Mouse (Mus musculus): ENCODE measurements at regions not wholly inside any gene's neighbourhood (a gene's known extent, or its start where the extent isn't known, plus 50 kb on each side); places are given as distances from the start of the nearest gene placed in this dataset.

DNA sequence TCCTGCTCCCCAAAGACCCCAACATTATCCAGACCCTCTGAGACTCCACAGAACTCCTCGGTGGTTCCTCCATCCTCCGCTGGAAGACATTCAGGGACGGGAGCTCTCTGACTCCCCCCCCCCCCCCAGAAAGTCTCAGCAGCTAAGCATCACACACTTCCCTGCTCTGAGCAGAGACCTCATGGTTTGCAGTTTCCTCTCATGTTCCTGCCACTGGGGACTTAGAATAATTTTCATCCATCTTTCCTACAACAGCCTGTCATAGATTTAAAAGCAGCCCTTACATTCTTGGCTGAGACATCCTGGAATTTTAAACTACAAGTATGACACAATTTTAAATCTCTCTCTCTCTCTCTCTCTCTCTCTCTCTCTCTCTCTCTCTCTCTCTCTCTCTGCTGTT lies 69.2 kb downstream of the Gpr65 start:
- TF ChIP-seq CTCF (IDR thresholded peaks at IDR 0.05; ENCODE audit: borderline replicate concordance, extremely low read depth, insufficient read depth, insufficient read length) (no peak), POLR2A (IDR thresholded peaks at IDR 0.05; ENCODE audit: borderline replicate concordance, extremely low read depth, insufficient read depth, insufficient read length, poor library complexity, severe bottlenecking) (no peak)
- no peak for DNase-seq (ENCODE audit: low read depth)

DNA sequence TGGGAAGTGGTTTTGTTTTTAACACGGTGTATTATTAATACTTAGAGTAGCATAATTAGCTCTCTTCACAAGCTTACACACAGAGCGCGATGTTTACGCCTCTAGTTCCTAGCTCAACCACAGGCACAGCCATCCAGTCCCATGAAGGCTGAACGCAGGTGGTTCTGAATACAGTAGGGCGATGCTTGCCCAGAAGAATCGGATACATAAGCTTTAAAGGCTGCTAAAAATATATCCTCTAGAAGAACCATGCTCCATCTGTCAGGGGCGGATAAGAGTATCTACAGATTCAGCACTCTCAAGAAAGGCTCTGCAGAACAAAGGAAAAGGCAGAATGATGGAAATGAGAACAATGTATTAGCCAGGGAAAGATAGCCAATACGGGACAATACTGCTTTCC lies 71.1 kb downstream of the Gpr65 start:
- TF ChIP-seq CTCF (IDR thresholded peaks at IDR 0.05; ENCODE audit: borderline replicate concordance, extremely low read depth, insufficient read depth, insufficient read length) (no peak), POLR2A (IDR thresholded peaks at IDR 0.05; ENCODE audit: borderline replicate concordance, extremely low read depth, insufficient read depth, insufficient read length, poor library complexity, severe bottlenecking) (no peak)
- DNase-seq (ENCODE audit: low read depth) = peak; percentile 22

DNA sequence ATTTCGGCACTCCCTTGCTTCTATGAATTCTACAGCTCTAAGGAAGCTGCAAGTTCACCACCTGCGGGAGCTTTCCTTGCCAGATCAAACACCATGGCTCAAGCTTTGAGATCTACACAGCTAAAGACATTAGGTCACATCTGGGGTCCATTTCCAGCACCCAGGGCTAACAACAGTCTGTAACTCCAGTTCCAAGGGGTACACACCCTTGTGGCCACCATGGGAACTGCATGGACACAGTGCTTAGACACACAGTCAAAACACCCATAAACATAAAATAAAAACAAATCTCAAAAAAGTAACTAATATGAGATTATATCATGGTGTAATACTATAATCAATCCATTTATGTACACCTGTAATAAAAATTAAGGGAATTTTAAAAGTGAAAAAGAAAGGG lies 73.7 kb downstream of the Gpr65 start:
- TF ChIP-seq CTCF (IDR thresholded peaks at IDR 0.05; ENCODE audit: borderline replicate concordance, extremely low read depth, insufficient read depth, insufficient read length) (peak; percentile 53; the same call in 1 of the 2 replicates), POLR2A (IDR thresholded peaks at IDR 0.05; ENCODE audit: borderline replicate concordance, extremely low read depth, insufficient read depth, insufficient read length, poor library complexity, severe bottlenecking) (no peak)

DNA sequence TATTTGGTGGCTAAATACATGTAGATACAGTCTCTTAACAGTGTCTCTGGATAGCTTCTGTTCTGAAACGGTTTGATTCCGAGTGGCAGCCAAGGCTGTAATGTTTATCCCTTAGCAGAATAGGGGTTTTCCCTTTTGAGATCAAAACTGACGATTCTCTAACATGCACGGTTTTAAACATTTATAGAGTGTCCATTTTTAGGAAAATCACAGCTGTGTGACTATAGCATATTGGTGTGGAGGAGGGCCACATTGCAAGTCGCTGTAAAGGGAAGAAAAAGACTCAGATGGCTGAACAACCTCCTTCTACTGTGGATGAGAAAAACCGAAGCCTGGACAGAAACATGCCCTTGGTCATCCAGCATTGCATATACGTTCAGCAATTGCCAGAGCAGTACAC lies 75.2 kb downstream of the Gpr65 start:
- TF ChIP-seq POLR2A (IDR thresholded peaks at IDR 0.05; ENCODE audit: borderline replicate concordance, extremely low read depth, insufficient read depth, insufficient read length, poor library complexity, severe bottlenecking) = no peak
- no peak for TF ChIP-seq CTCF (IDR thresholded peaks at IDR 0.05; ENCODE audit: borderline replicate concordance, extremely low read depth, insufficient read depth, insufficient read length)
- DNase-seq (ENCODE audit: low read depth) = no peak

More for the DNA sequence above, 73.7 kb downstream of the Gpr65 start:
- DNase-seq (ENCODE audit: low read depth) = no peak

DNA sequence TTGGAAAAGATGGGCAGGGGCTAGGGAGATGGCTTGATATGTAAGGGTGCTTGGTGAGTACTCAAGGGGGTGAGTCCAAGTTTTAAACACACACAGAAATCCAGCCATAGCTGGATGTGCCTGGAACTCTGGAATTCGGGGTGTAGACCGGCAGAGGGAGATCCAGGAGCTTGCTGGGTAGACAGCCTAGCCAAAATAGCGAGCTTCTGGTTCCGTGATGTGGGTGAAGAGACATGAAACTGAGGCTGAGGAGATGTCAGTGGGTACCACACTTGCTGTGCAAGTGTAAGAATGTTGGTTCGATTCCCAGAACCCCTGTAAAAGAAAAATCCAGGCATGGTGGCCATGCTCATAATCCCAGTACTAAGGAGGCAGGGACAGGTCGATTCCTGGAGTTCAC lies 78.6 kb downstream of the Gpr65 start:
- no peak for TF ChIP-seq POLR2A (IDR thresholded peaks at IDR 0.05; ENCODE audit: borderline replicate concordance, extremely low read depth, insufficient read depth, insufficient read length, poor library complexity, severe bottlenecking)
- TF ChIP-seq CTCF (IDR thresholded peaks at IDR 0.05; ENCODE audit: borderline replicate concordance, extremely low read depth, insufficient read depth, insufficient read length) = no peak
- DNase-seq (ENCODE audit: low read depth) = no peak

DNA sequence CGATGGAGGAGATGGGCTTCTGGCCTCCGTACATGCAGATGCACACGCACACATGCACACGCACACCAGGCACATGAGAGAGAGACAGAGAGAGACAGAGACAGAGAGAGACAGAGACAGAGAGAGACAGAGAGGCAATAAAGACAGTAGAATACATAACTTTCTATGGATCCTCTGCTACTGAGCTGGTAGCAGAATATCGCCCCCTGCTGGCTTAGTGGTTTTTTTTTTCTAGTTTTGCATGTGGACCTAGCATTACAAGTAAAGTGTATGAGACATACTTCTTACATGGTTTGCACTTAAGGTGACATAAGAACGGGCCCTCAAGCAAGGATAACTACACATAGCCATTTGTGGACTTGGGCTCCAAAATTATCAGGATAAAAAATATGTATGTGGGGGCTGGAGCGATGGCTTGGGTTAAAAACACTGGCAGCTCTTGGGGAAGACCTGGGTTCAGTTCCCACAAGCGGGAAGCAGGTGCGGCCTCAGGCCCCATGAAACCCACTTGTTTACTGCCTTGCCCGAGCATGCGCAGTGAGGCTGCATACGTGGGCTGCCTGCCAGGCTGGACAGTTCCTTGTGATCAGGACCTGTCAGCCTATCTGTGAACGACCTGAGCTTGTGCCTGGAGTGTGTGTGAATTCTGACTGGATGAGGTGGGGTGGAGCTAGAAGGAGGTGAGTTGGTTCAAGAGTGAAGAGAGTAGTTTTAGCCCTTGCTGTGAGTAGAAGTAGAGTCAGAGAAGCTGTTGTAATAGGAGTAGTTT lies 79.3 kb downstream of the Gpr65 start:
- TF ChIP-seq CTCF (IDR thresholded peaks at IDR 0.05; ENCODE audit: borderline replicate concordance, extremely low read depth, insufficient read depth, insufficient read length) = peak; percentile 37; the same call in 1 of the 2 replicates
- TF ChIP-seq POLR2A (IDR thresholded peaks at IDR 0.05; ENCODE audit: borderline replicate concordance, extremely low read depth, insufficient read depth, insufficient read length, poor library complexity, severe bottlenecking) = no peak
- peak; percentile 64 for DNase-seq (ENCODE audit: low read depth)

DNA sequence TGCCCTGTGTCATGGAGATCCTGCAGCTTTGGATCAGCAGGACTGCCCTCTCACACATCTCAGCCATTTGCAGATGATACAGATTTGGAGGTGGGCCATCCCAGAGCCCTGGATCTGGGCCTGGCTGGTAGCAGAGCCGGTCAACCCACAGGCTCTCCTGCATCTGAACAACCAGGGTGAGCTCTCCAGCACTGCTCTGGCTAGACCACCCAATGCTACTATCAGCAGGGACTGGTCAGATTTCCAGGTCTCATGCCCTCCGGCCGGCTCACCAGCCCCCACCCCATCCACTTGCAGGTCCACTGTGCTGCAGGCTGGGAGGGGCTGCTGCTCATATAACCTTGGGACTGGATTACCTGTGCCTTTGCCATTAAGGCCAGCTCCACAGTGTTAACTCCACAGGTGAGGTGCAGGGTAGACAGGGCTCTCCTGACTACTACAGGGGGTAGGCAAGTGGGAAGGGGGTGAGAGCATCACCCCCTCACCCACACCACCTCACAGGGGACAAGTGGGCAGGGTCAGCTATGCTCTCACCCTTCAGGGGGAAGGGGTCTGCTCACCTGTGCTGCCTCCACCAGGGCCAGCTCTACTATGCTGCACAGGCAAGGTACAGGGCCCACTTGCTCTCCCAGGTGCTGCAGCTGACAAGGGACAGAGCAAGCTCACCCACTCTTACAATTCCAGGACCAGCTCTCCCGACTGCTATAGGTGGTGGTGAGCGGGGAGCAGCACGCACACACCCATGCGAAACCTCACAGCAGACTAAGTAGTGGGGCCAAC lies 81.6 kb downstream of the Gpr65 start:
- TF ChIP-seq CTCF (IDR thresholded peaks at IDR 0.05; ENCODE audit: borderline replicate concordance, extremely low read depth, insufficient read depth, insufficient read length) (no peak), POLR2A (IDR thresholded peaks at IDR 0.05; ENCODE audit: borderline replicate concordance, extremely low read depth, insufficient read depth, insufficient read length, poor library complexity, severe bottlenecking) (no peak)

DNA sequence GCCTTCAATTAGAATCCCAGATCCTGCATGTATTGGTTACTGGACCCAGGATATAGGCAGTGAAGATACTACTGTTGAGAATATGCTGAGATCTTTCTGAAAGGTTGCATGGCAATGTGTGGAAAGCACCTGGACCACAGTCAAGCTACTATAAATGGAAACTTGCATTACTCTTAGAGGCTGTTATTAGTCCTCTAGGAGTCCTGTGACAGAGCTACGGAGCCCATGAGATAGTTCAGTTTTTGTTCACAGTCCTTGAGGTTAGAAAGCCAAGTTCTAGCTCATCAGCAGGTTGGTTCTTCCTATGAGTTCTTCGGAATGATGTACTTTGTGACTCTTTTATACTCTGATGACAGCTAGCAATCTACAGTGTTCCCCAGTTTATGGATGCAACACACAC lies 84.0 kb downstream of the Gpr65 start:
- TF ChIP-seq CTCF (IDR thresholded peaks at IDR 0.05; ENCODE audit: borderline replicate concordance, extremely low read depth, insufficient read depth, insufficient read length) (no peak), POLR2A (IDR thresholded peaks at IDR 0.05; ENCODE audit: borderline replicate concordance, extremely low read depth, insufficient read depth, insufficient read length, poor library complexity, severe bottlenecking) (no peak)
- DNase-seq (ENCODE audit: low read depth) = no peak

More for the DNA sequence above, 81.6 kb downstream of the Gpr65 start:
- no peak for DNase-seq (ENCODE audit: low read depth)

DNA sequence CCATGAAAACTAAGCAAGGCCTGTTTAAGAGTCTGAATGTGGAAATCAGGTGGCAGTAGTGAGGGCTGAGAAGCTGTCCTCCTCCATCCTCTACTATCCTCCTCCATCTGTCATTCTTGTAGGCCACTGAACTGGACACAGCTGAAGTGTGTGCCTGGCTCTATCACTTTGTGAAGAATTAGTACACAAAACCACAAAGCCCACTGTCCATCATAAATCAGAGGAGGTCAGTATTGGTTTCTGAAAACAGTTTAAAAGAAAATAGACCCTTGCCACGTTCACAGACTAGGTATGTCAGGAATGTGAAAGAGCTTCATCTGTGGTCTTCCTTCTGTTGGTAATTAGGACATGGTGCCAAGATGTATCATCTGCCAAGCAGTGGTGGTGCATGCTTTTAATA lies 86.1 kb downstream of the Gpr65 start:
- TF ChIP-seq POLR2A (IDR thresholded peaks at IDR 0.05; ENCODE audit: borderline replicate concordance, extremely low read depth, insufficient read depth, insufficient read length, poor library complexity, severe bottlenecking) (no peak), CTCF (IDR thresholded peaks at IDR 0.05; ENCODE audit: borderline replicate concordance, extremely low read depth, insufficient read depth, insufficient read length) (no peak)

DNA sequence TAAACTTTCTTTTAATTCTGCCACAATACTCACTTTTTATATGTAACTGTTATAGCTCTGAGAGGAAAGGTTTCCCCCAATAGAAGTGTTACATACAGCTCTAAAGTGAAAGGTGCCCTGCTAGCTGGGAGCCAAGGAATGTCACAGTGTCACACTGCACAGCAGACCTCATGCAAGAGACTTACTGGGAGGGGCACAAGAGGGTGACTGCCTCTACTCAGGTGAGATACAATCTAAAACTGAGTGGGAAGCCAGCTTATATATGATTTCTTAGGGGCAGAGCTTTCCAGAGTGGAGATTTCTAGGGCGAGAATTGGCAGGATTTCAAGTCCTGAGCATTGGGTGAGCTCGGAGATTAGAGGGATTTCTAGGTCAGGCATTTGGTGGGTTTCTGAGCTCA lies 99.1 kb downstream of the Gpr65 start:
- DNase-seq (ENCODE audit: low read depth) = peak; percentile 6
- TF ChIP-seq CTCF (IDR thresholded peaks at IDR 0.05; ENCODE audit: borderline replicate concordance, extremely low read depth, insufficient read depth, insufficient read length) (no peak), POLR2A (IDR thresholded peaks at IDR 0.05; ENCODE audit: borderline replicate concordance, extremely low read depth, insufficient read depth, insufficient read length, poor library complexity, severe bottlenecking) (no peak)

More for the DNA sequence above, 86.1 kb downstream of the Gpr65 start:
- no peak for DNase-seq (ENCODE audit: low read depth)

DNA sequence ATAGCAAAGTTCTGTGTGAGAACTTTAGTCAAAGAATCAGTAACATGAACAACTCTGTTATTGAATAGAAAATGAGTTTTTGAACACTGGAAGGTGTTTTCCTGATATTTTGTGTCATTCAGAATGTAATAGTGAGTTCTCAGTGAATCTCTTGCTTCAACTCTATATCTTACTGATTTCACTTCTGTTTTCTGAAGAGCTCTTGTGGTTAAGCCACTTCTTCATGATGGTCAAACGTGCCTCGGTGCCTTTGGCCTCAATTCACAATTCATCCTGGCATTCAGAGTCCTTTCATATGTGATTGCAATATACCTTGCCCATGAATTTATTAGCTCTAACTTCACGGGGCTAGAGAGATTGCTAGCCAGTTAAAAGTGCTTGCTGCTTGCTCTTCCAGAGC lies 102.3 kb downstream of the Gpr65 start:
- TF ChIP-seq POLR2A (IDR thresholded peaks at IDR 0.05; ENCODE audit: borderline replicate concordance, extremely low read depth, insufficient read depth, insufficient read length, poor library complexity, severe bottlenecking) (no peak), CTCF (IDR thresholded peaks at IDR 0.05; ENCODE audit: borderline replicate concordance, extremely low read depth, insufficient read depth, insufficient read length) (no peak)
- DNase-seq (ENCODE audit: low read depth) = no peak
